Mouse (Mus musculus) kidney, postnatal 4 days (tissue): ENCODE measurements around the gene Chd2.
A peak's percentile ranks its signal among the peaks of the same experiment; 100 is the strongest.
"Not testable (repeated sequence)": the region's sequence is repeated elsewhere in the genome, so short reads cannot be mapped to it uniquely, and the experiment has no call there.

Experiments used
- DNase-seq, 2 experiments: peaks; one replicate each; pipeline ENCODE4 v3.0.0; 2021; ENCODE audit warnings: mixed read lengths in 2 of 2

Gene Chd2

DNA sequence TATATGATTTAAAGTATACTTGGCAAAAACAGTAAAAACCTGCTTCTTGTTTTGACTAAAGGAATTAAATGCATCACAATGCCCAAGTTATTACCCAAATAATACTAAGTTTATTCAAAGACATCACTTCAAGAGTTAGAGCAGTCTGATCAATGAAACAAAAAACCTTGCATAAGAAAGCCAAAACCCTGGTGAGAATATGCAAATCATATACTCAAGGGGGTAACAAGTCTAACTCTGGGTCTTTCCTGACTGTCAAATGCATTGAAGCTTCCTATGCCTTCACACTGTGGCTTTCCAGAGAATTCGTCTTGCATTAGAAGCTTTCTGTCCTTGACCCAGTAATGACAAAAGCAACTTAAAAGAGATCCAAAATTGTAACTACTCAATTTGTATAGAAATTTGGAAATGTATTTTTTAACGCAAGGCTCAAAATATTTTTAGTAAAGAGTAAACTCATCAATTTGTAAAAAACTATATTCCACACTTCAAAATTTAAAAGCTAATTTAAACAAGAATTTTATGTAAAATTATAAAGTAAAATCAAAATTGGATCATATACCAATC is 2.4 kb downstream of the Chd2 start:
- no peak for DNase-seq

DNA sequence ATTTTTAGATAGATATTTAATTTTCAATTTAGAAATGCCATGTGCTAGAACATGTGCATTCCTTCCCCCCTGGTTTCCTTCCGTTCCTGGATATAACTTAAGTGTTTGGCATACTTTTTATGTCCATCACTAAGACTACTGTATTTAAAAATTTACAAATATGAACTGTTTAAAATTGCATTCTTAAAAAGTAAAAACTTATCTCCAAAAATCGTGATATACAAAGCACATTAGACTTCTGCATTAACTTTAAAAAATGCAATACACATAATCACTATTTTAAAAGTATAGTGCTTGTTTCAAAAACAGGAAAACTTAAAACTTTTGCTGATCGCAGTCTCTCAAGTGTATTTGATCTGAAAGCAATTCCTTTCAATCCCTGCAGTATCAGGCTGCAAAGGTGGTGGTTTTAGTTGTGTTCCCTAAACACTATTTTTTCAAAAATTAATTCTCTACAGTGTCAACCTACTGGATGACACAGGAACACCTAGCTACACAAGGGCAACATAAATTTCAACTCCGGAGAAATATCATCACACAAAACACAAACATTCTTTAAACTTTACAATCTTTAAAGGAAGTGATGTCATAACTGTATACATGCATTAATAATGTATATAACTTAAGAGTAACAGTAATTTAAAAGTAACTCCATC is 3.1 kb downstream of the Chd2 start:
- DNase-seq: no peak

DNA sequence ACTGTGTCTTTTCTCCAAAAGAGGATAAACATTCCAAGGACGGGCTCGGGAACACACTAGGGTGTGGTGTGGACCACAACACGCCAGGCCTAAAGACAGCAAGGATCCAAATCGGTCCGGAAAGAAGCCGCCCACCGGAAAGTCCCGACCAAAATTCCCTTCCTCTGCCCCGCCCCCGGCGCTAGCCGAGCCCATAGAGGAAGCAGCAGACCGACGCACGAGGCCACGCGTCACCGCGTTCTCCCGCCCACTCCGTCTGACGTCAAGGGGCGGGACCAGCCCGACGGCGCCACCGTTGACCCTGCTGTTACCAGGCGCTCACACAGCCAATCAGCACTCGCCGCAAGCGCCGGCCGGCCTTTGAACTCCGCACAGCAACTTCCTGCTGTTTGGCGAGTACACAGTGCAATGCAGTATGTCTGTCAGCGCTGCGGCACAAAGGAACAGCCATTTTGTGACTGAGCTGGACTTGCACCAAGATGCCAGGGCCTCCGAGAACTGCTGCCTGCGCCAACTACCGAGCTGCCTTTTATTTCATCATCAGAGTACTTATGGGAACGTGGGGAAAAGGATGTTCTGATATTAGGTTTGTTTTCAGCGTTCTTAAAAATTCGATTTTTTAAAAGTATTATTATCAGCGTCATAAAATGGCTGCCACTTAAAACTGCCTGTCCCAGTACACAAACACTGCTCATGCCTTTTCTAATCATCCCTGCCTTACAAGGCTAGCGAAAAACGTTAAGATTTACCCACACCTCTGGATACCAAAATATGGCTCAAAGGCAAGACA is 3.8 kb downstream of the Chd2 start:
- DNase-seq: peak; percentile 100

DNA sequence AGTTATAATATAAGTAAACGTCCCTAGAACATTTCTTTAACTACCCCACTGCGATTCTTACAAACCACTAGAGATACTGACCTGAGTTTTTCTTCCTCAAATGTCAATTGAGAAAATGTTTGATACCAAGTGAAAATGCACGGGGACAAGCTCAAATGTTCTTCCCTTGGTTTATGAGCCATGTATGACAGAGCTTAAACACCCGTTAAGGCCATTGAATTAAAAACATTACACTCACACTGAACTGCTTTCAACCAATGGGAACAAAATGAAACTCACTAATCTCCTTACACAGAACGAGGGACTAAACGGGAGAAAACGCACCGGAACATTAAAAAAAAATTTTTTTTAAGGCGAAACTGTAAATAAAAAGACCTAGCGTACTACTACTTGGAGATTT is 4.4 kb downstream of the Chd2 start:
- no peak for DNase-seq

DNA sequence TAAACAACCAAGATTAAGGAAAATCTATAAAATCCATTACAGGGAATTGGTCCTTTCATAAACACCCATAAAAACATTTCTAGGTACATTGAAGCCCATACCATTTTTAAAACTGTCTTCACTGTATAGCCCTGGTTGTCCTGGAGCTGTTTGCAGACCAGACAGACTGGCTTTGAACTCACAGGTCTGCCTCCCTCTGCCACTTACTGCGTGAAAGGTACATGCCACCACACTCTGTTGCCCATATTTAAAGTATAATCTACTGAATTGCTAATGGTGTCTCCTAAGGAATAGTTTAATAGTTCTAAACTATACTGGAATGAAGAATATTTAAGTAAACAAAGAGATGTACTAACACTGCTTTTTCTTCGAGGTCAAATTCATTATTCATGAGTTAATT is 5.1 kb downstream of the Chd2 start:
- no peak for DNase-seq

DNA sequence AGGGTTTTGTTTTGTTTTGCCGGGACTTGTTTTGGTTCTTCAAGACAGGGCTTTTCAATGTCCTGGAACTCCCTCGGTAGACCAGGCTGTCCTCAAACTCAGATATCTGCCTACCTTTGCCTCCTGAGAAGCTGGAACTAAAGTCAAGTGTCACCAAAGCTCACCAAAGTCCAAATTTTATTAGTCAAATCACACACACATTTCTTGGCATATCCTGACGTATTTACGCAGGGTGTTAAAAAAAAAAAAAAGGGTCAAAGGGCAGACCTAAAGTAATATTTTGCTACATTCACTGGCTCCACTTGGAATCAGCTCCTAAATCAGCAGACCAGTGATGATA is 5.8 kb downstream of the Chd2 start:
- DNase-seq: no peak

DNA sequence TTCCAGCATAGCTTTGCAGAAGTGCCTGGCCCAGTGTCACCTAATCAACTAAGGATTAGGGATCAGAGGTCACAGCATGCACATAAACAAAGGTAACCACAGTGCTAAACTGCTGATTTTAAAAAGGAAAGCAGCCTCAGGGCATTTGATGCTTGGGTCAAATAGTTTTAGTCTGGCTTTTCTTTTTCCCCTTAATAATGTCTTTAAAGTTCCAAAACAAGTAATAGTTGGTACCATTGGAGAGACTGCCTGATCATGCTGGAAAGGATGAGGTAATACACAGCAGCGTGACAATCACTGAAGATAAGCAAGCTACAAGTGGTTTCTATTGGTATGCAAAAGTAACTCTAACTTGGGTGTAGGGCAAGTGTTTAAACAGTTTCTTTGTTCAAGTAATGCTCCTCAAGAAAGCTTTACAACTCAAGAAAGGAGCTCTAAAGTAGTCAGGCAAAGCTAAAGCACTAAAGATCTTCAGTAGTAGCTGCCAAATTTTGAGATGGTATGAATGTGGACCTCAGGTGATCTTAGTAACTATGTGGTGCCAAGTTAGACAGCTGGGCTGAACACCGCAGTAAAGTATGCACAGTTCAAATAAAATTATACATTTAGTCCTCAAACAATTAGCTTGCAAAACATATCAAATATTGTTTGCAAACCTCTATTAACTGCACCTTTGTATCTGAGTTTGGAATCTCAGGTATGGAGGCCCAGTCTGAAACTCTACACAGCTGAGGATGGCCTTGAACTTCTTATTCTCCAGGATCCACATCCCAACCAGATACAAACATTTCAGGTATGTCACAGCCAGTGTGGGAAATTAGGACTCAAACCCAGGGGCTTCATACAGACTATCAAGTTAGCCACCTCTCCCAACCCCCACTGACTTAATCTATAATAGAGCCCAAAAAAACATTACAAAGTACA is 6.4 kb downstream of the Chd2 start:
- DNase-seq: no peak

DNA sequence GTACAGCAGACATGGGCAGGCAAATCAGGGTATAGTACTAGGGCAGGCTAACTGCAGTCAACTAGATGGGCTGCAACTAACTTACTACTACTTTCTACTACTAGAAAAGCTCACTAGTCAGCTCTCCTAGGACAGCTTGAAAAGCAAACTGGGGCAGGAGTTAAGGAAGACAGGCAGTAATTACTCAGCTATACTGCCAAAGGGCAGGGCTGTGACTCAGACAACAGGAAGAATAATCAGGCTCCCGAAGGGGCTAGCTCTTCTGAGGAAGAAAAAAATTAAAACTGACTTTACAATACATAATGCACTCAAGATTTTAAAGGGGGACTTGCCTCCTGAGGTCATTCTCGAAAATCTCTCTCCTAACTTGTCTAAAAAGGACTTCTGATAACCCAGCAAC is 8.2 kb downstream of the Chd2 start:
- no peak for DNase-seq

DNA sequence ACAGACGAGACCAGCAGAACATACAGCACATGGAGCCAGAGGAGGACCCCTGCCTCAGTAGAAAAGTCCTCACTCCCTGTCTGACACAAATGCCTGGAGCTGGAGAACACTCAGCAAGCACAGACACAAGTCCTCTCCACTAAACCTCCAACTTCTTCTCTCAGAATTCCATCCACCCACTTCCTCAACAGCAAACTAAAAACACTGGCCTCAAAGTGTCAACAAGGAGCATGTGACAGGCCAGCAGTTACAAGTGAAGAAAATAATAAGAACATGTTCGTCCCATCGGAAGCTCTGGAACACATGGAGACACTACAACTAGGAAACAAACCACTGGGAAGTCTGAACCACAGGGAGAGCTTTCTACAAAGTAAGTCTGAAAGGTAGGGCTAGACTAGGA is 8.7 kb downstream of the Chd2 start:
- no peak for DNase-seq

DNA sequence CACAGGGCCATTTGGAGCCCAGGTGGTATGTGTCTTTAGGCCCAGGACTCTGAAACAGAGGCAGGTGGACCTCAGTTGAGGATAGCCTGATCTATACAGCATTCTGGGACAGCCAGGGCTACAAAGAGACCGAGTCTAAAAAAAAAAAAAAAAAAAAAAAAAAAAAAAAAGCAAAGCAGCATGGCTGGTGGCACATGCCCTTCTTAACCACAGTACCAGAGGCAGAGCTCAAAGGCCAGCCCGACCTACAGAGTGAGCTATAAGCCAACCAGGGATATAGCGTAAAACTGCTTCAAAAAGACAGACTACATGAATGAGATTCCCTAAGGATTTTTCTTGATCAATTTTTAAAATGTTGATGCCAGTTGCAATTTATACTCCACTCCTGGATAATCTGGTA is 9.5 kb downstream of the Chd2 start:
- DNase-seq: no peak

DNA sequence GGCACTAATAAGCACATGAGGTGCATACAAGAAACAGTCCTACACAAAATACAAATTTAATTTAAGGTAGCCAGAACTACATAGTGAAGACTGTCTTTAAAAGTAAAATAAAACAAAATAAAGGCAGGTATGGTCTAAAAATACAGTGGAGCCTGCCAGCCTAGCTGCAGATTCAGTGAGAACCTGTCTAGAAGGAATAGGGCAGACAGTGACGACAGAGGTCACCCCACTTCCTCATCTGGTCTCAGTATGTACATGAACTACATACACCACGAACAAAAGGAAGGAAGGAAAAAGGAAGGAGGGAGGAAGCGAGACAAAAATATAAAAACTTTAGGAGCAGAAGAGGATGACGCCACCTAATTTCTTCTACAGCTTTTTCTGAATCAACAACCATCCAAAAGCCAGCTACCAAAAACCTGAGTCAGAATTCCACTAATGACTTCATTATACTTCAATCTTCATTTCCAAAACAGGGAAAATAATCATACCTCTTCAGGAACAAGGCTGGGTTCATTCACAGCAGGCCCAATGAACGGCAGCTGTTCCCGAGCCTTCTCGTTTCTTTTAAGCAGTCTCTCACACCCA is 10.0 kb downstream of the Chd2 start:
- no peak for DNase-seq

DNA sequence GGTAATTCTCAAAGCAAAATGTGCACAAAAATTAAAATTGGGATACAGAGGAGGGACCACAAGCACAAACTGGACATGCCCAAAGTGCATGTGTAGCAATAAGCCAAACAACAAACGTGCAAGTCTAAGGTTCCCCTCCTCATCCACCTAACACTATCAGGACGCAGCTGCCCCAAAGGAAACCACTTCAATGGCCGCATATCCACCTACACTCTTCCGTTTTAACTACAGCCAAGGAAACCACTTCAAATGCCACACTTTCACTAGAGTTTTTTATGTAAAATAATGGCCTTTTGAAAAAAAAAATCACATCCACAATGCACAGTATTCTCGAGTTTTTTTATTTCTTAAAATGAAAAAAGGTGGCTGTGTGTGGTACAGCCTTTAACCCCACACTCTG is 10.8 kb downstream of the Chd2 start:
- DNase-seq: no peak

DNA sequence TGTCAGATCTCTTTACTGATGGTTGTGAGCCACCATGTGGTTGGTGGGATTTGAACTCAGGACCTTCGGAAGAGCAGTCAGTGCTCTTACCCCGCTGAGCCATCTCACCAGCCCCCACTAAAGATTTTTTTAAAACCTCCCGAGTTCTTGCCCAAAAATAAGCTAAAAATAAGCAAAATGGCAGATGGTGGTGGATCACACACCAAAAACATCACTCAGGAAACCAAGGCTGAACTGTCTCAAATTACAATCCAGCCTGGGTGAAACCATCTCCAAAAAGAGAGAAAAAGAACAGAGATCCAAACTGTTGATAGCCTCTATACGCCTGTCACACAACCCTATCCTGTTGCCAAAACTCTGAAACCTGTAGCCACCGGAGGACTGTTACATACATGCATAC is 11.5 kb downstream of the Chd2 start:
- DNase-seq: no peak

DNA sequence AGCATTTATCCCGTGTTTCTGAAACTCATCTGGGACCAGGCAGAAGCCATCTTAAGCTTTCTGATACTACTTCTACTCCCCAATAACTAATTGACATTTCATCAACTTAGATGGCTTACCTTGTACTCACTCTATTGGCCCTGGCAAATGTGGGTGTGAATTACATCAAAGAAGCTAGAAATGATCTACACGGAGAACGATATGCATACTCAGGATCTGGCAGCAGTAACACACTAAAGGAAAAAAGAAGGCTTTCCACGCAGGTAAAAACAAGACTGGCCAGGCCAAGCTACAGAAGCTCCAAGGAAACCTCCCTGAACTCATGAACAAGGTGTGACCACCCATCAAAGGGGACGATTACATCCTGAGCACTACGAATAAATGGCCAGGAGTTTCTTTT is 12.4 kb downstream of the Chd2 start:
- DNase-seq: no peak

DNA sequence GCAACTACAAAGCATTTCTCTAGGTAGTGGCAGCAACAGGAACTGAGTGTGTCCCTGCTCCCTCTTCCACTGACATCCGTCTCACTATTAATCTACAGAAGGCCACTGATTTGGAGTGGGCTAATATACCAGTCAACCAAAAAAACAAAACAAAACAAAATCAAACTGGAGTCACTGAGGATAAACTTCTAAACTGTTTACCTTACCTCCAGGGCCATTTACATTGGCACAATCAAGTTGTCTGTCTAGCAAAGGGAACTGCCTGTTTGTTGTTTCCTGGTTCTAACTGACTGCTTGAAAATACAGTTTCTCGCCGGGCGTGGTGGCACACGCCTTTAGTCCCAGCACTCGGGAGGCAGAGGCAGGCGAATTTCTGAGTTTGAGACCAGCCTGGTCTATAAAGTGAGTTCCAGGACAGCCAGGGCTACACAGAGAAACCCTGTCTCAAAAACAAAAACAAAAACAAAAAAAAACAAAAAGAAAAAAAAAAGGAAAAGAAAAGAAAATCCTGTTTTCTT is 13.2 kb downstream of the Chd2 start:
- not testable (repeated sequence) for DNase-seq

DNA sequence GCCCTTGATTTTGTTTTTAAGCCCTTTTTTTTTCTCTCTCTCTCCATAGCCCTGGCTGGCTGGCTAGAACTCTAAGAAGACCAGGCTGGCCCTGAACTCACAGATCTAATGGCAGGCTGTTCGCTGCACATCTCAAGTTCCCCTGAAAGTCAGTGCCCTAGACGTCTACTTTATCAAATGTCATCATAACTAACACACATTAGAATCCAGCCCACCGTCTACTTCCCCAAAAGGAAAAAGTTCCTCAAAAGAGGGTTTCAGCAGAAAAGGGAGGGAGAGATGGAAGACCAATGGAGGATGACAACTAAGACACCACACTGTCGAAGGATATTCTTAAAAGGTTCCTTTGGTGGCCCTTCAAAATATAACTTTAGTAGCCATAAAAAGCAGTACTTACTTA is 14.4 kb downstream of the Chd2 start:
- no peak for DNase-seq

DNA sequence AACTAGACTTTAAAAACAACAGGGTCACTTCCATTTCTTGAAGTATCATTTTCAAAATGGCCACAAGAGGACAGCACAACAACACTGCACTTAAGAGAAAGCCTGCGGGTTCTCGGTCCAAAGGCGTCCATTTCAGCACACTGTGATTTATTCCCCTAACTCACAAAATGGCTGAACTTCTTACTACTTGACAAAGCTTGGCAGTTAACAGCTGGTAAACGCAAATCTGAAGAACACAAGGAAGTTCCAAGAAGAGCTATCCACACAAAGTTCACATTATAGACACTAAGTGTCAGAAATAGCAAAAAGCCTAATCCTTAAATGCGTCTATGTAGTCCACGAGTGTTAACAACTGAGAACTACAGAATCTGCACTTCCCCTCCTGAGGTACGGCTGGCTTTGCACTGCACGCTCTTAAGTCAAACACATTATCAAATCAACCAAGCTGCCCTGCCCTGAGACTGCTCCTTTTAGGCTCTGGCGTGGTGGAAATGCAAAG is 17.1 kb downstream of the Chd2 start:
- DNase-seq: peak; percentile 51 to 75

DNA sequence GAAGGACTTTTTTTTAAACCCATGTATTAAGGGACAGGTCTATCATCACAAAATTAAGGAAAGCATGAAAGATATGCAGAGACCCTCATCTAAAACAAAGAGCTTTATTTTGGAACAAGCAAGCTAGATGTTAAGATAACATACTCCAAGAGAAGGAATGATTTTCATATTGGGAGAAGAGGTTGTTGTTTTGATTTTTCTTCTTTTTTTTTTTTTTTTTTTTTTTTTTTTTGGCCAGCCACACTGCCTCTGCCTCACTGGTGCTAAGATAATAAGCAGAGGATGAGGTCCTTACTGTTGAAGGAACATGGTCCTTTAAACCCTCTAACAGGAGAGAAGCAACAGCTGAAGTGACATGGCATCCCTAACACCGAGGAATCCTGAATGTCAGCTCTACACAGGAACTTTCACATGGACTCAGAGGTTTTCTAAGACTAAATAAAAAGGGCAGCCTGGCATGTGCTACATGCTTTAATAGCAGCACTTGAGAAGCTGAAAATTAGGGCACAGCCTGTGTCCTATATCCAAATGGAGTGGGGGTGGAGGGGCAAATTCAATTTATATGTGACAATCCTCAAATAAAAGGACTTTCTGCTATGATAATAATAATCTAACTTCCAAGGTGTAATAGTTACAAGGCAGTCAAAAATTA is 17.9 kb downstream of the Chd2 start:
- no peak for DNase-seq

DNA sequence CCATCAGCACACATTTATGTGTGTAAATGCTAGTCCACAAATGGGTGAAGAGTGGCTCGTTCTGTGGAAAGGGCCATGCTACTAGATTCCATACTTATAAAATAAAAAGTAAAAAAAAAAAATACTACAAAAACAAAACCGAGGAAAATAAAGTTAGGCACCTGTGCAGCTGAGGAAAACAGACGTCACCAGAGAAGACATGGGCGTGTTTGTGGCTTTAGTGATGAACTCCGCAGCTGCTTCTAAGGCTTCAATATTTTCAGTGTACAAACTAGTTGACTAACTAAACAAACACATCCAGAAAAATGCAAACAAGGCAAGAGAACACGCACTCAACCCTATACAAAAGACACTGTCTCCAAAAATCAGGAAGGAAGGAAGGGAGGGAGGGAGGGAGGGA is 18.4 kb downstream of the Chd2 start:
- DNase-seq: no peak

DNA sequence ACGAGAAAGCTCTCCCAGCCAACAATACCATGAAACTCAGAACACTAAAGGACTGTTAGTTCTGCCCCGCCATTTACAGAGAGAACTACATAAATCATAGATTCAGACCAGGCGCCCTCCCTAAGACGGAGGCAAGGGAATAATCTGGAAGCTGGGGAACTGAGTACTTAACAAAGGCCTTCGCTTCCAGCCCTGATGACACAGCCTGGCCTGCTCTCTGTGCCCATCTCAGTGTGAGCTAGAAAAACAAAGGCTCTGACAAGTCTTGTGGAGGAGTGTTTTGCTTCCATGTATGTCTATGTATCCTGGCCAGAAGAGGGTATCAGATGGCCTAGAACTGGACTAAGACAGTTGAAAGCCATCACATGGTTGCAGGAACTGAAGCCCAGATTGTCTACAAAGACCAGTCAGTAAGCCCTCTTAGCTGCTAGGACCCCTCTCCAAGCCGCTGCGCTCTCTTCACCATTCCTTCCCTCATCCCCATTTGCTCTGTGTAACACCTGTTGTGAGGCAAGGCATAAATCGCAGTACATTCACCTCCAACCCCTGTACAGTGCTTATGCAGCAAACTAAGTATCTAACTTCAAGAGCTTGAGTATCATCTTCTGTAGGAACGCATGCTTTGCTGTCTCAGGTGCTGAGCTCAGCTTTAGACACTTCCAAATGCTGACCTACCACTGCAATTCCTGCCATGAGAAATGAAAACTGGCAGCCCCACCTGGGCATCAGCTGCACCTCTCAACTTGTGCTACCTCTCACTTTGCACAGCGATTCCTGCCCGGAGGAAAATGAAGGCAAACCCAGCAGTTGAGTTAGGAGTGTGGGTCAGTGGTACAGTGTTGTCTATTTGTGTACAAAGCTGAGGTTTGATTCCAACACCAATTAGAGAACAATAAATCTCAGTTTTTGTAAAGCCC is 20.1 kb downstream of the Chd2 start:
- DNase-seq: no peak

DNA sequence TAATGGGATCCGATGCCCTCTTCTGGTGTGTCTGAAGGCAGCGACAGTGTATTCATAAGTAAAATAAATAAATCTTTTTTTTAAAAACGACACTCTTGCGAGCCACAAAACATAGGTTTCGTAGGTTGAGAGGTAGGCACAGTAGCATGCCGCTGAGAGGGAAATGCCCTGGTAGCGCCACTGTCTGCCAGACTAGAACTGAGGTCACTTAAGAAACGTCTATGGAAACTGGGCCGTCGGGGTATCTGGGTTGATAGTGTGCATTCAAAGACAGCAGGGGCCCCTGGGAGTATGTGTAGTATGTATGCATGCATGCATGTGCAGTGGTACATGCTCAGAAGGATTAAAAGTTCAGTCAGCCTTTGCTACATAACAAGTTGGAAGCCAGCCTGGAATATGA is 21.4 kb downstream of the Chd2 start:
- no peak for DNase-seq
